Mouse (Mus musculus): Measurements from ENCODE around the gene Adgrl2.

- TF ChIP-seq CTCF (IDR thresholded peaks at IDR 0.05; ENCODE audit: extremely low read depth, insufficient read depth, low read length) (no peak), POLR2A (IDR thresholded peaks at IDR 0.05; ENCODE audit: extremely low read depth, insufficient read depth, low read length) (no peak)
Measured at GRCm38 (mm10) chr3:148959327-148960025, 30.9 kb downstream of the Adgrl2 start.

All from cortical plate, adult 2 months (tissue).